Mouse (Mus musculus) right cerebral cortex, postnatal 4 days (tissue): Measurements from ENCODE around the gene Grb7.

Experiments
- DNase-seq: peaks from one replicate; pipeline ENCODE4 v3.0.0-alpha.2; 2022

The Grb7 gene

DNA sequence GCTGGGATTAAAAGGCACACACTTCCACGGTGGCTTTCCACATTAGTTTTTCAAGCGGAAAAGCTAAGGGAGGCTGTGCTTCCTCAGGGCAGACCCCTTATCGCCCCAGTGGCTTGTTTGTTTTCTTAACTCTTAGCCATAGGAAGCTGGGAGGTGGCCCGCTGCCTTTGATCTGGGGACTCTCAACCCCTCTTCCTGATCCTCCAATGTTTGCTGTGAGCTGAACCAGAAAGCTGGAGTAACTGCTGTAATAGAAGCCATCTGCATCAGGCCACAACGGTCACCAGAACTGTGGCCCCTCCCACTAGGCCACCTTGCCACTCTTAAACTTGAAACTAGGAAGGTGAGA is at the start of gene Grb7:
Gene Grb7 (plus strand): TSS at position 182 of the 349 bp plus-strand sequence.
- DNase-seq, result no peak

GRCm38 (mm10) chr11:98397946-98398345 is 48.2 kb upstream of the Grb7 start:
- no peak for DNase-seq

GRCm38 (mm10) chr11:98400161-98400726 is 46.0 kb upstream of the Grb7 start, which contains the start of gene Pgap3:
Gene Pgap3, minus strand, starts transcription at chr11:98400490.
- peak; percentile 86 for DNase-seq

GRCm38 (mm10) chr11:98400816-98401215 is 45.4 kb upstream of the Grb7 start:
- no peak for DNase-seq

GRCm38 (mm10) chr11:98406621-98407020 is 39.6 kb upstream of the Grb7 start:
- no peak for DNase-seq

- DNase-seq, result no peak
Measured at GRCm38 (mm10) chr11:98408872-98409271, 37.3 kb upstream of the Grb7 start.

DNA sequence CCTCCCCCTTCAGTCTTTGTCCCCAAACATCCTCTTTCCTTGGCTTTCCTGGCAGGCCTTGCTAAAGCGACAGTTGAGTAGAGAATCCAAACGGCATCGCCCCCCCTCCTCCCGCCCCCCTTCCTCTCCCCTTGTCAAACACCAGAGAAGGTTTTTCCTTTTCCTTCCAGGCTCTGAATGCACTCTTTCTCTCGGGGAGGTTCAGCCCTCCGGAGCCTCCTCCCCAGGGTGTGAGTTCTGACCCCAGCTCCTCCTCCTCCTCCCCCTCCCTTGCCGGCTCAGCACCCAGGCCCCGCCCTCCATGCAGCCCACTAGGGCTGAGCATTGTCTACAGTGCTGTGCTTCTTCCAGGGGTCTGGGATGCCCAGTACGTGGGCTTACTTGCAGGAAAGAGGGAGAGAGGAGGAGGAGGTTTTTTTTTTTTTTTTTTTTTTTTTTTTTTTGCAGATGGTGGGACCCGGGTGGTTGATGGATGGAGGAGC is 36.8 kb upstream of the Grb7 start:
- DNase-seq, result no peak

DNA sequence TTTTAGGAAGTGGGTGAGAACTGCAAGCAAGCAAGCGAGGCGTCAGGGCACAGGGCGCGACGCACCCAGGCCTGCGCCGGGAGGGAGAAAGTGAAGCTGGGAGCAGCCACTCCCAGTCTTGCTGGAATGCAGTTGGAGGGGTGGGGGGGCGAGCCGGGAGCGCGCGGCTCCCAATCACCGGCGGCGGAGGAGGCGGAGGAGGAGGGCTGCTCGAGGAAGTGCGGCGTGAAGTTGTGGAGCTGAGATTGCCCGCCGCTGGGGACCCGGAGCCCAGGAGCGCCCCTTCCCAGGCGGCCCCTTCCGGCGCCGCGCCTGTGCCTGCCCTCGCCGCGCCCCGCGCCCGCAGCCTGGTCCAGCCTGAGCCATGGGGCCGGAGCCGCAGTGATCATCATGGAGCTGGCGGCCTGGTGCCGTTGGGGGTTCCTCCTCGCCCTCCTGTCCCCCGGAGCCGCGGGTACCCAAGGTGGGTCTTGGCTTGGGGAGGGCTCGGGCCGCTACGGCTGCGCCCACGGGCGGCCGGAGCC is 33.9 kb upstream of the Grb7 start, which contains the start of gene Erbb2:
Gene Erbb2 (plus strand): TSS at position 198 of the 524 bp plus-strand sequence.
- peak; percentile 43 for DNase-seq

DNA sequence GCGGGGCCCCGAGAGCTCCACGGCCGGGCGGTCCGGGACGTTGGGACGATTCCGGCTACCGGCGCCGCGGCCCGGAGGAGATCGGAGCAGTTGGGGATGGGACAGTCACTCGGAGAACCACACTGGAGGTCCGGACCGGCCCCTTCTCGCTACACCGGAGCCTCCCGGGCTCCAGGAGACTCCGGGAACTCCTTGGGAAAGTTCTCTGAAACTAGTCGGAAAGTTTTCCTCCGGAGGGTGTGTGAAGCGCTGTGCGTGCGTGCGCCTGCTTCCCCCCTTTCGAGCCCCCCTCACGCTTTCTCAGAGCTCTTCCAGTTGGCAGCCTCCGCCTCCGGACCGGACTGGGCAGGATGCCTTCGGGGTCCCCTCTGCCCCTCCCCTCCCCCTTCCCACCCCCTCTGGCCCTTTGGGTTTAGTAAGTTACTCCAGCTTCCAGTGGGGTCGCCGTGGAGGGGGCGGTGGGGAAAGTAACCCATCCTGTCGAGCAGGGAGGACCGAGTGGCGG is 33.3 kb upstream of the Grb7 start:
- peak; percentile 17 for DNase-seq

DNA sequence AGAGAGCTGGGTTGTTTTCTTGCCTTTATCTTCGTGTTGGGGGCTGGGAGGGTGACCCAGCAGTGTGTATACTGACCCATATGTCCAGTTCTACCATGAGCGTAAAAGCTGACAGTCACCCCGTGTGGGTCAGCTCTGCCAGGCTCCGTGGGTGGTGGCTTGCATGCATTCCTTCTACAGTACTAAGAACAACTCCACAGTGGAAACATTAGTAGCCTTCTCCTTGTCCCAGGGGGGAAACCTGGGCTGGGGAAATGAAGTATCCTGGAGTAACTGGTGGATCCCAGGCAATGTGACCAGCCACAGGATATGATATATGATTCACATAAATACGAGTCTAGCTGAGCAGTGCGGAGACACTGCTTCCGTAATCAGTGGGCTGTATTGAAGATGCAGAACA is 32.5 kb upstream of the Grb7 start:
- DNase-seq, result no peak

GRCm38 (mm10) chr11:98414162-98414561 is 32.0 kb upstream of the Grb7 start:
- DNase-seq, result no peak

DNA sequence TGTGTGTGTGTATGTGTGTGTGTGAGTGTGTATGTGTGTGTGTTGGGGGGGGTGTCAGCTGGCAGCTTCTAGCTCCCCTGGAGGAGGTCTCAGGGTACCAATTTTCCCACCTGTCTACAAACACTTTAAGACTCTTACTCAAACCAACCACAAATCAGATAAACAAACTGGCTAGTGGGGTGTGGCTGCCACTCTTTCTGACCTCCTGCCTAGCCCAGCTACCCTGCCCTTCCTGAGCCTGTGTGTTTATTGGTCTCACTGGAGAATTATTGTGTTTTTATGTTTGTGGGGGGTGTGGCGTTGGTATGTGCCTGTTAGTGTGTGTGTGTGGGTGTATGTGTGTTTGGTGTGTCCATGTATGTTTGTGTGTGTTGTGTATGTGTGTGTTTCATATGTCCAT is 29.1 kb upstream of the Grb7 start:
- no peak for DNase-seq

- DNase-seq, result no peak
Measured at GRCm38 (mm10) chr11:98418273-98418672, 27.9 kb upstream of the Grb7 start.

DNA sequence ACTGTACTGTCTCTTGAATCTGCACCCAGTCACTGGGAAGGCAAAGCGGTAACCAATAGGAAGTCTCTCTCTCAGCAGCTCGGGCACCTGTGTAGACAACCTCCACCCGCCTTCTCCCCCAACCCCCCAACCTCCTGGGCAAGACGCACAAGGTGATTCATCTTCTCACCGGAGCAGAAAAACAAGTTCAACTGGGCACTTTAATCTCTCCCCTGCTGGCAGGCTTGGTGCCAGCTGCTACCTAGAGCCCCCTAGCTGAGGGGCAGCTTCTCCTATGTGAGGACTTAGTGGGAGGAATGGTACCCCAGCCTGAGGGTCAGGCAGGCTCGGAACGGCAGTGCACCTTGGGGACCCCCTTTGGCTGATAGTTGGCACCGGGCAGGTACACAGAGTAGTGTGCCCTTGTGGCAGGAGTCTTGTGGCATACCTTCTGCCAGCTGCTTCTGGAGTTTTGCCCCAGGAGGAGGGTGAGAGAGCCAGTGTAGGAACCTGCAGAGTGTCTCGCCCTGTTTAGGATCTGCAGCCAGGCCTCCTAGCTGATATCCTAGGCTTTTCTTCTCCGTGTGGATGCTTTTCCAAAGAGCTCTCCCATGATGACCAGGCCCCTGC is 27.2 kb upstream of the Grb7 start:
- DNase-seq, result no peak

- no peak for DNase-seq
Measured at GRCm38 (mm10) chr11:98426592-98426991, 19.6 kb upstream of the Grb7 start.

DNA sequence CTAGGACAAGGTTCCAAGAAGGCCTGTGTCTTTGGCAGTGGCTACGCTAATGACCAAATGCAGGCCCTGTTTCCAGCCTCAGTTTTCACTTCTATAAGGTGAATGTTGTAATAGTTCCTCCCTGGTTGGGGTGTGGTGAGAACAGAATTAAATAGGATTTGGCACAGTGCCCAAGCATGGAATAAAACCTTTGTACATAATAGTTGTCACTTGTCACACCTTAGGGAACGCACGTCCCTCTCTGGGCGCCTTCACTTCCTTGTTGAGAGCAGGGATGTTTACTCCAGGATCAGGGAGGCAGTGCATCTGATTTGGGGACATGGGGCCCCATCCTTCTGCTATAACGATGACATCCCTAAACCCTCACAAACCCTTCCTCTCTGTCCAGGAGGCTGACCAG is 17.8 kb upstream of the Grb7 start:
- no peak for DNase-seq

- no peak for DNase-seq
Measured at GRCm38 (mm10) chr11:98431743-98432502, 14.3 kb upstream of the Grb7 start.

DNA sequence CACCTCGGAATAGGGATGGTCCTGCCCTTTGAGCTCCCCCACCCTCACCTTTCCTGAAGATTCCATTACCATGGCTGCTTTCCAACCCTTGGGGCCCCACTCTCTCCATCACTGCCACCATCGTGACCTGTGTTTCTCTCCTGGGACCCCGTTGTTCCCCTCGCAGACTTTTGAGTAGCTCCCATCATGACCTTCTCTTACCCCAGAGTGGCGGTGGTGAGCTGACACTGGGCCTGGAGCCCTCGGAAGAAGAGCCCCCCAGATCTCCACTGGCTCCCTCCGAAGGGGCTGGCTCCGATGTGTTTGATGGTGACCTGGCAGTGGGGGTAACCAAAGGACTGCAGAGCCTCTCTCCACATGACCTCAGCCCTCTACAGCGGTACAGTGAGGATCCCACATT is 10.5 kb upstream of the Grb7 start:
- no peak for DNase-seq

GRCm38 (mm10) chr11:98437441-98437840 is 8.8 kb upstream of the Grb7 start:
- DNase-seq, result no peak

- peak; percentile 99 for DNase-seq
Measured at GRCm38 (mm10) chr11:98438331-98439158, 7.6 kb upstream of the Grb7 start, which contains the start of gene Mien1. Gene Mien1, minus strand, starts transcription at chr11:98438991.

DNA sequence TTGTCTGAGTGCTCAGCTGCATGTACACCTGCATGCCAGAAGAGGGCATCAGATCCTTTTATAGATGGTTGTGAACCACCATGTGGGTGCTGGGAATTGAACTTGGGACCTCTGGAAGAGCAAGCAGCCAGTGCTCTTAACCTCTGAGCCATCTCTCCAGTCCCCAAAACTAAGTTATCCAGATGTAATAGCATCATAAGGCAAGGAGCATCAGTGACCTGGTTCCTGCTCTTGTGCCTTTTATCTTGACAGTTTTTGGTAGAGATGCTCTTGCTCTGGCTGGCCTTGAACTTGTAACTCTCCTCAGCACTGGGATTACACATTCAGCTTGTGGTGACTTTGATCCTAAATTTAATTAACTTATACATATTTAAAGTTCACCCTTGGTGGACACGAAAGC is 2.5 kb upstream of the Grb7 start:
- no peak for DNase-seq

- no peak for DNase-seq
Measured at GRCm38 (mm10) chr11:98445238-98445637, 956 bp upstream of the Grb7 start.

- DNase-seq, result no peak
Measured at GRCm38 (mm10) chr11:98445679-98446078, 515 bp upstream of the Grb7 start.
